Mouse (Mus musculus) Muller cell, postnatal 12 days (primary cell): ENCODE measurements around the gene Tmem88.

Experiments
- DNase-seq: peaks from one replicate; pipeline ENCODE4 v3.0.0-alpha.2; 2015; ENCODE audit errors: inconsistent ontology term

Gene Tmem88

GRCm38 (mm10) chr11:69364376-69364775 is 33.7 kb downstream of the Tmem88 start:
- DNase-seq = no peak

DNA sequence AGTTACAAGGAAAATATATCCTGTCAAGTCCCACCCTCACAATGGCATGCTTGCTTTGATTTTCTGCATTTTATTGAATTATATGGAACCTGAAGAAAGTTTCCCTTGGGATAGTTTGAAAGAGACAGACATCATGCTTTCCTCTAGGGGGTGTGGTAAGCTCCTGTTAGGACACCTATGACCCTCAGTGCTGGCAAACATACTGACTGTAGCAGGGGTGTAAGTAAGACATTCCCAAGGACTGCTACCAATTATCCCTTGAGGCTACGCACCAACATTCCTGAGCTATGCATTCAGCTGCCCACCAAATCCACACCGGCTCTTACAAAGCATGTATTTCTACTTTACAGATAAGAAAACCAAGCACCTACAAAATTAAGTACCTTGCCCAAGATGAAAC is 35.6 kb downstream of the Tmem88 start:
- peak; percentile 49 for DNase-seq

DNA sequence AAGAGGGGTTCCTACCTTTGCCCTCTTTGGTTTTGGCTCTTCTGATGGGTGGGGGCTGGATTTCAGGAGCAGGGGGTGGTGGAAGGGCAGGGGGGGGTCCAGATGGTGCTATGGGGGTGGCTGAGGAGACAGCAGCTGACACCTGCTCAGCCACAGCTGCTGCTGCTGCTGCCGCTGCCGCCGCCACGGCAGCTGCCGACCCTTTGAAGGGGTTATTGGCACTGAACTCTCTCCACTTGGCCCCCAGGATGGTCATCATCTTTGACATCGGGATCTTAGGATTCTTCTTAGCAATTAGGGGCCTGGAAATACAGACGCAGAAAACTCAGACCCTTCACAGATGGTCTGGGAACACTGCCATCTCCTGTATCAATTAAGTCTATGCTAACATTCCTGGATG is 36.0 kb downstream of the Tmem88 start:
- no peak for DNase-seq

DNA sequence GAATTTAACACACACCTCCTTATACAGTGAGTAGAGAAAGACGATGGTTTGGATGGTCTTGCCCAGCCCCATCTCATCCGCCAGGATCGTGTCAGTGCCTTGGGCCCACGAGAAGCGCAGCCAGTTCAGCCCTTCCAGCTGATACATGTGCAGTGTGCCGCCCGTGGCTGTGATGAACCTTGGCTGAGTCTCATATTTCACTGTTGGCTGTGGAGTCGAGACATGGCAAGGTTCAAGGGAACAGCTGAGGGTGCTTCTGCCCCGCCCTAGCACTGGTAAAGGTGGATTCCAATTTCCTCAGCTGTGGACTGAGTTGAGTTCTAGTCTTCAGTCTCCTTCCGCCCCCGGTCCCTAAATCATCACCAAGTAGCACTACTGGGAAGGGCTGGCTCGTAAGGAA is 40.3 kb downstream of the Tmem88 start:
- DNase-seq = no peak

DNA sequence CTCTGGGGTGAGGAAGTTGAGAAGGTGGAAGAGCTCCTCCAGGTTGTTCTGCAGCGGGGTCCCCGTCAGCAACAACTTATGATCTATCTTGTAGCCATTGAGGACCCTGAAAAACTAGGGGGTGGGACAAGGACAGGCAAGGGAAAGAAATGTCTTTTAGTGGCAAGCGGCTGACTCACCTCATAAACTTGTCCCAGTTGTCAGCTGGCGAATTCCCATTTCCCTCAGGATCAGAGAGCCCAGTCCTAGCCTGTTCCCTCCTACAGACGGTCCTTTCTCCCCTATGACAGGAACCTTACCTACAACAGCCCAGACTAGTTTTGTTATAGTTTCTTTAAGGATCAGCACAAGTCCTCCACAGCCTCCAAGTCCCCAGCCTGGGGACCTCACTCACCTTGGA is 41.5 kb downstream of the Tmem88 start:
- DNase-seq = no peak
